ENCODE assay signal across 17 mouse cellular contexts in genomic region chr13:93793643-93794182, GRCm38 (mm10). TPM values are rescaled to one million over a fixed set of nuclear protein-coding genes. Genes with fewer than 3 reads are reported as not detected.
DNase-seq lines count a peak whose midpoint lies in the region; ATAC-seq and TF ChIP-seq lines count a peak whose summit lies in the region.
"Had no signal": no experiment of that assay in that cellular context is flagged by ENCODE, and none has a peak within 500 bp of the region (broad histone marks: within the 10 kb centered on the region; RNA-seq: fewer than 3 reads in every experiment).

No protein-coding gene starts in this region.

- no peaks in the 10 kb centered on the region for H3K9me3 ChIP-seq in hindbrain, embryonic 14.5 days (ENCODE audit: control insufficient read depth, low read length)
- H3K9me3 ChIP-seq in hindbrain, embryonic 12.5 days (replicated peaks): no peaks in the 10 kb centered on the region
- H3K9me3 ChIP-seq in midbrain, embryonic 15.5 days: no peaks in the 10 kb centered on the region
- H3K9me3 ChIP-seq in midbrain, embryonic 10.5 days (replicated peaks): no peaks in the 10 kb centered on the region
- no peaks in the 10 kb centered on the region for H3K9me3 ChIP-seq in forebrain, postnatal 0 days (ENCODE audit: low read length)
- H3K9me3 ChIP-seq in hindbrain, postnatal 0 days (ENCODE audit: low read length): no peaks in the 10 kb centered on the region
- H3K9me3 ChIP-seq: liver, embryonic 15.5 days; lung, embryonic 15.5 days had no signal

- H3K4me1 ChIP-seq in hindbrain, embryonic 14.5 days (replicated peaks; ENCODE audit: control insufficient read depth, insufficient read depth, low read length): no peaks in the 10 kb centered on the region
- H3K4me1 ChIP-seq in hindbrain, embryonic 12.5 days: peaks cover 4% of the 10 kb centered on the region; the same call in 1 of the 2 replicates
- H3K4me1 ChIP-seq in midbrain, embryonic 15.5 days: no peaks in the 10 kb centered on the region
- H3K4me1 ChIP-seq in midbrain, embryonic 10.5 days: peaks cover 5% of the 10 kb centered on the region
- H3K4me1 ChIP-seq in forebrain, postnatal 0 days (ENCODE audit: insufficient read depth): no peaks in the 10 kb centered on the region
- H3K4me1 ChIP-seq in hindbrain, postnatal 0 days (ENCODE audit: insufficient read depth, low read length): no peaks in the 10 kb centered on the region
- H3K4me1 ChIP-seq: liver, embryonic 15.5 days had no signal

- H3K4me2 ChIP-seq in hindbrain, embryonic 14.5 days (replicated peaks): no peak overlapping the region
- no peak overlapping the region for H3K4me2 ChIP-seq in hindbrain, embryonic 12.5 days (replicated peaks)
- H3K4me2 ChIP-seq in midbrain, embryonic 15.5 days: no peak overlapping the region
- H3K4me2 ChIP-seq in forebrain, postnatal 0 days (ENCODE audit: low read depth): no peak overlapping the region
- no peak overlapping the region for H3K4me2 ChIP-seq in hindbrain, postnatal 0 days (ENCODE audit: low read depth, low read length)
- H3K4me2 ChIP-seq: embryonic facial prominence, embryonic 15.5 days; heart, embryonic 12.5 days; kidney, embryonic 15.5 days; liver, embryonic 15.5 days; lung, embryonic 15.5 days had no signal

- 0 out of 2 replicates have a peak, but pooled peaks have one; percentile 31 for ATAC-seq in hindbrain, embryonic 14.5 days (ENCODE audit: low FRiP score)
- no peak for ATAC-seq in hindbrain, embryonic 12.5 days (ENCODE audit: low FRiP score)
- ATAC-seq in midbrain, embryonic 15.5 days (replicated peaks): 0 out of 2 replicates have a peak, but pooled peaks have one; percentile 26
- peak; percentile 33 for ATAC-seq in forebrain, postnatal 0 days
- peak; percentile 48; the same call in 1 of the 2 replicates for ATAC-seq in hindbrain, postnatal 0 days

- H3K4me3 ChIP-seq in hindbrain, embryonic 14.5 days (replicated peaks; ENCODE audit: low read length): no peak overlapping the region
- no peak overlapping the region for H3K4me3 ChIP-seq in hindbrain, embryonic 12.5 days
- no peak overlapping the region for H3K4me3 ChIP-seq in midbrain, embryonic 15.5 days
- H3K4me3 ChIP-seq in midbrain, embryonic 10.5 days: no peak overlapping the region
- no peak overlapping the region for H3K4me3 ChIP-seq in forebrain, postnatal 0 days (ENCODE audit: low read depth, low read length)
- H3K4me3 ChIP-seq in hindbrain, postnatal 0 days (ENCODE audit: low read length): no peak overlapping the region
- H3K4me3 ChIP-seq: embryonic facial prominence, embryonic 15.5 days; heart, embryonic 12.5 days; kidney, embryonic 15.5 days; liver, embryonic 15.5 days; lung, embryonic 15.5 days; myocyte had no signal

- no peak for DNase-seq in hindbrain, embryonic 14.5 days (ENCODE audit: low spot score)
- no peak for DNase-seq in midbrain, embryonic 10.5 days (ENCODE audit: low spot score)
- no peak for DNase-seq in forebrain, postnatal 0 days
- DNase-seq in hindbrain, postnatal 0 days (ENCODE audit: low spot score): no peak
- no peak for DNase-seq in right cerebral cortex, postnatal 25 days
- DNase-seq: cerebellum, adult 11 months; cerebellum, adult 9-11 months; right cerebral cortex, postnatal 4 days; thymus, postnatal 25 days had no signal

- no peak for TF ChIP-seq CTCF in forebrain, postnatal 0 days (IDR thresholded peaks at IDR 0.05; ENCODE audit: low read depth)
- TF ChIP-seq CTCF in hindbrain, postnatal 0 days (IDR thresholded peaks at IDR 0.05; ENCODE audit: low read depth): no peak

- no peaks in the 10 kb centered on the region for H3K27me3 ChIP-seq in hindbrain, embryonic 14.5 days (ENCODE audit: control insufficient read depth, insufficient read depth, low read length)
- H3K27me3 ChIP-seq in hindbrain, embryonic 12.5 days: no peaks in the 10 kb centered on the region
- no peaks in the 10 kb centered on the region for H3K27me3 ChIP-seq in midbrain, embryonic 15.5 days (replicated peaks)
- H3K27me3 ChIP-seq in midbrain, embryonic 10.5 days (ENCODE audit: low read depth, poor library complexity, severe bottlenecking): no peaks in the 10 kb centered on the region
- no peaks in the 10 kb centered on the region for H3K27me3 ChIP-seq in forebrain, postnatal 0 days (ENCODE audit: insufficient read depth, low read length)
- no peaks in the 10 kb centered on the region for H3K27me3 ChIP-seq in hindbrain, postnatal 0 days (ENCODE audit: insufficient read depth, low read length)
- H3K27me3 ChIP-seq: embryonic facial prominence, embryonic 15.5 days; heart, embryonic 12.5 days; kidney, embryonic 15.5 days; liver, embryonic 15.5 days; lung, embryonic 15.5 days had no signal

- WGBS in hindbrain, embryonic 14.5 days: 74% methylated on average over 10 of the region's 10 CpGs
- WGBS in hindbrain, embryonic 12.5 days: 79% methylated on average over 10 of the region's 10 CpGs
- 80% methylated on average over 10 of the region's 10 CpGs for WGBS in midbrain, embryonic 15.5 days
- WGBS in midbrain, embryonic 10.5 days: 87% methylated on average over 10 of the region's 10 CpGs
- WGBS in forebrain, postnatal 0 days: 56% methylated on average over 10 of the region's 10 CpGs
- WGBS in hindbrain, postnatal 0 days: 71% methylated on average over 10 of the region's 10 CpGs

- no peaks in the 10 kb centered on the region for H3K36me3 ChIP-seq in hindbrain, embryonic 14.5 days (replicated peaks; ENCODE audit: control insufficient read depth, insufficient read depth)
- no peaks in the 10 kb centered on the region for H3K36me3 ChIP-seq in hindbrain, embryonic 12.5 days
- no peaks in the 10 kb centered on the region for H3K36me3 ChIP-seq in midbrain, embryonic 15.5 days (replicated peaks)
- H3K36me3 ChIP-seq in midbrain, embryonic 10.5 days: peaks cover 5% of the 10 kb centered on the region; the same call in 1 of the 2 replicates
- no peaks in the 10 kb centered on the region for H3K36me3 ChIP-seq in forebrain, postnatal 0 days (ENCODE audit: insufficient read depth)
- H3K36me3 ChIP-seq in hindbrain, postnatal 0 days (ENCODE audit: insufficient read depth, low read length): no peaks in the 10 kb centered on the region
- H3K36me3 ChIP-seq: embryonic facial prominence, embryonic 15.5 days; heart, embryonic 12.5 days had no signal

- H3K27ac ChIP-seq in hindbrain, embryonic 14.5 days: no peak overlapping the region
- no peak overlapping the region for H3K27ac ChIP-seq in hindbrain, embryonic 12.5 days
- no peak overlapping the region for H3K27ac ChIP-seq in midbrain, embryonic 15.5 days
- H3K27ac ChIP-seq in midbrain, embryonic 10.5 days (replicated peaks): no peak overlapping the region
- no peak overlapping the region for H3K27ac ChIP-seq in forebrain, postnatal 0 days (ENCODE audit: low read depth, low read length)
- H3K27ac ChIP-seq in hindbrain, postnatal 0 days: no peak overlapping the region
- H3K27ac ChIP-seq: embryonic facial prominence, embryonic 15.5 days; liver, embryonic 15.5 days; lung, embryonic 15.5 days had no signal

- no peak overlapping the region for H3K9ac ChIP-seq in hindbrain, embryonic 14.5 days
- H3K9ac ChIP-seq in hindbrain, embryonic 12.5 days: no peak overlapping the region
- H3K9ac ChIP-seq in midbrain, embryonic 15.5 days: no peak overlapping the region
- no peak overlapping the region for H3K9ac ChIP-seq in forebrain, postnatal 0 days
- H3K9ac ChIP-seq in hindbrain, postnatal 0 days (replicated peaks; ENCODE audit: low read length): no peak overlapping the region
- H3K9ac ChIP-seq: embryonic facial prominence, embryonic 15.5 days; heart, embryonic 12.5 days; kidney, embryonic 15.5 days; liver, embryonic 15.5 days; lung, embryonic 15.5 days had no signal

RNA-seq across cellular contexts. Expression of gene Arsb, which starts 22.3 kb away (rescaled TPM):
- 10.9 and 12.1 TPM in 2 replicates for polyA plus RNA-seq in hindbrain, embryonic 14.5 days (2014; fragmentation: Nextera tagmentation; extraction: Ambion mirVana)
- polyA plus RNA-seq in hindbrain, embryonic 12.5 days (2016; fragmentation: Nextera tagmentation; extraction: Ambion mirVana): 8.8 and 9.5 TPM in 2 replicates
- 8.5 and 9.3 TPM in 2 replicates for polyA plus RNA-seq in midbrain, embryonic 15.5 days (2015; fragmentation: Nextera tagmentation; extraction: Ambion mirVana)
- 4.5 and 6.5 TPM in 2 replicates for polyA plus RNA-seq in midbrain, embryonic 10.5 days (2016; fragmentation: Nextera tagmentation; extraction: Ambion mirVana)
- total RNA-seq in forebrain, postnatal 0 days (2014; rRNA removed): 10.9 and 13.6 TPM in 2 replicates
- 14.4 and 16.3 TPM in 2 replicates for polyA plus RNA-seq in forebrain, postnatal 0 days (2015; fragmentation: Nextera tagmentation; extraction: Ambion mirVana)
- total RNA-seq in hindbrain, postnatal 0 days (2014; rRNA removed): 16.0 and 19.0 TPM in 2 replicates
- polyA plus RNA-seq in hindbrain, postnatal 0 days (2015; fragmentation: Nextera tagmentation; extraction: Ambion mirVana): 9.3 and 11.7 TPM in 2 replicates
